Mouse (Mus musculus): ENCODE data around the gene Polrmt. TPM values are rescaled to one million over a fixed set of nuclear protein-coding genes. Genes with fewer than 3 reads are reported as not detected.

Gene Polrmt
- polyA plus RNA-seq, 1 experiment from 2014 or later, result 40.1 TPM

DNA sequence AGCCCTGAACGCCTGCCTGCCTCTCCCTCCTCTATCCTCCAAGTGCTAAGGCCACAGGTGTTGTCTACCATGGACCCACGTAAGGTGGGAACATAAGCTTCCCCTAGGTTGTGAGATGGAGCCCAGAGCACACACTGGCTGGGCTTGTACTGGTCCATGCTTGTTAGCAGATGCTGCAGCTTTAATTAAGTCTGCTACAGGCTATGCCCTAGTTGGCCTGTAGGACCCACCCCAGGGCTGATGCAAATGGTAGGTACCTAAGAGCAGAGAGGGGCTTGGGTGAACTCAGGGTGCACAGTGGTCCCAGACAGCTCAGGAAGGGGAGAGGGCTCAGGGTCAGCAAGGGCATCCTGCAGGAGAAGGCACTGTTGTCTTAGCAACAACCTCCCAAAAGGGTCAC lies 43.2 kb upstream of the Polrmt start:
- H3K36me3 ChIP-seq (ENCODE audit: control insufficient read depth, insufficient read depth, low read length), result no peaks in the 10 kb centered on the region
- no peaks in the 10 kb centered on the region for H3K9me3 ChIP-seq (ENCODE audit: control insufficient read depth, low read length)
- ATAC-seq (replicated peaks; ENCODE audit: low FRiP score, low TSS enrichment, low read depth) (no peak), DNase-seq (ENCODE audit: low spot score) (no peak)
- H3K4me1 ChIP-seq (replicated peaks; ENCODE audit: control insufficient read depth, insufficient read depth, low read length), result peaks cover 7% of the 10 kb centered on the region
- 65% methylated on average over 2 of the region's 2 CpGs for WGBS
- no peak overlapping the region for H3K27ac ChIP-seq (ENCODE audit: low read depth)
- H3K9ac ChIP-seq (ENCODE audit: low read length), result no peak overlapping the region
- H3K27me3 ChIP-seq (replicated peaks; ENCODE audit: control insufficient read depth, insufficient read depth, low read length), result no peaks in the 10 kb centered on the region
- H3K4me2 ChIP-seq (ENCODE audit: low read length), result no peak overlapping the region
- H3K4me3 ChIP-seq (ENCODE audit: low read depth, low read length), result no peak overlapping the region

DNA sequence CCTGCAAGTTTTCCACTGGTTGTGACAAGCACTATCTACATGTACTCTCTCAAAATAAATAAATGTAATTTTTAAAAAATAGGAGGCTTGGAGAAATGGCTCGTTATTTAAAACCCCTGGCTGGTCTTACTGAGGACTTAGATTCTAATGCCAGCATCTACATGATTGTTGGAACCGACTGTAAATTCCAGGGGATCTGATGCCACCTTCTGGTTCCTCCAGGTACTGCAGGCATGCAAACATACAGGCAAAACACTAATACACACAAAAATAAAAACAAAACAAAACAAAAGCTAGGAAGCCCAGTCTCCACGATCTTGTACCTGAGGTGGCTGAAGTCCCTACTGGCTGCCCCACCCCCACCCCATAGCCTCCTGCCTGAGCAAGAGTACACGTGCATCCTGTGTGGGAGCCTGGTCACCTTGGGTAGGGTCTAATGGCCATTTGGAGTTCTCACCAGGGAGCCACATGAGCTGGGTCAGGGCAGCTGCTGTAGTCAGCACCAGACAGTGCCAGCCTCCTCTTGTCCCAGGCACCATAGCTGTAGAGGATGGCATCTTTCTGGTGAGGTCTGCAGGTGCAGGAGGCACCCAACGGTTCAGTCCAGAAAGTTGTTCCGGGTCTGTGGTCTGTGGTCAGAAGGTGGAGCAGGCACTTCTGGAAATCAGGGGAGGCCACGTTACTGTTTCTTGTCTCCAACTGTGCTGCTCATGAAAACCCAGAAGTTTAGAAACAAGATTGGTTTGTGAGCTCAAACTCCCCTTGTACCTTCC lies 42.2 kb upstream of the Polrmt start:
- no peaks in the 10 kb centered on the region for H3K4me1 ChIP-seq (replicated peaks; ENCODE audit: control insufficient read depth, insufficient read depth, low read length)
- ATAC-seq (replicated peaks; ENCODE audit: low FRiP score, low TSS enrichment, low read depth) (0 out of 2 replicates have a peak, but pooled peaks have one; percentile 29), DNase-seq (ENCODE audit: low spot score) (peak; percentile 93)
- 36% methylated on average over 7 of the region's 7 CpGs for WGBS
- no peaks in the 10 kb centered on the region for H3K27me3 ChIP-seq (replicated peaks; ENCODE audit: control insufficient read depth, insufficient read depth, low read length)
- H3K27ac ChIP-seq (ENCODE audit: low read depth), result no peak overlapping the region
- no peak overlapping the region for H3K9ac ChIP-seq (ENCODE audit: low read length)
- no peak overlapping the region for H3K4me3 ChIP-seq (ENCODE audit: low read depth, low read length)
- no peak overlapping the region for H3K4me2 ChIP-seq (ENCODE audit: low read length)
- no peaks in the 10 kb centered on the region for H3K36me3 ChIP-seq (ENCODE audit: control insufficient read depth, insufficient read depth, low read length)
- no peaks in the 10 kb centered on the region for H3K9me3 ChIP-seq (ENCODE audit: control insufficient read depth, low read length)

DNA sequence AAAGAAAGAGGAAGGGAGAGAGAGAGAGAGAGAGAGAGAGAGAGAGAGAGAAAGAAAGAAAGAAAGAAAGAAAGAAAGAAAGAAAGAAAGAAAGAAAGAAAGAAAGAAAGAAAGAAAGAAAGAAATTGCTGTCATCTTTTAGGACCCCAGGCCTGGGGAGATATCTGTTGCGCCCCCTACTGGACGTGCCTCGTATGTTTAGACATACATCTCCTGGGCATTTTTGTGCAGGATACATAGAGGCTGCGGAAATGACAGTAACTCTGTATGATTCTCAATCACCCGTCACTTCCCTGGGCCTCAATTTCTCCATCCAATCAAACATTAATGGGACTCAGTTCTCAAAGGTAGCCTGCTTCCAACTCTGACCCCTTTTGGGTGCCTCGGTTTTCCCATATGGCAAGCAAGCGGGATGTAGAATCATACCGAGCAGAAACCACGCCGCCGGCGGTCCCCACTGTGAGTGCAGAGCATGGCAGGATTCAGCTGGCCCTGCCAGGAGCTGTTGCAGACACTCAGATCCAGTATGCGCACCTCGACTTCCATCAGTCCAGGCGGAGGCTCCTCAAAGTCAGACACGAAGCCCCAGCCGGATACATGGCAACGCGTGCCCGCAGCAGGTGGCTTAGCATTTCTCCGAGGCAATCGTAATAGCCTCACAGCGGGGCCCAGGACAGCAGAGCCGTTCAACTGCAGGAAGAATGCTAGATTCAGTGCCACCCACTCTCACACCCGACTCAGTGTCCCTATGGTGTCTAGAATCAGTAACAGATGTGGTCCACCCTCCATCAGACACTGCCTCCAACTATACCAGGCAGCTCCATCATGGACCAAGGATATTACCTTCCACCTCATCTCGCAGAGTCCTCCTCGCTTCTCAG lies 37.8 kb upstream of the Polrmt start:
- peak; percentile 77 for DNase-seq (ENCODE audit: low spot score)
- no peak for ATAC-seq (replicated peaks; ENCODE audit: low FRiP score, low TSS enrichment, low read depth)

DNA sequence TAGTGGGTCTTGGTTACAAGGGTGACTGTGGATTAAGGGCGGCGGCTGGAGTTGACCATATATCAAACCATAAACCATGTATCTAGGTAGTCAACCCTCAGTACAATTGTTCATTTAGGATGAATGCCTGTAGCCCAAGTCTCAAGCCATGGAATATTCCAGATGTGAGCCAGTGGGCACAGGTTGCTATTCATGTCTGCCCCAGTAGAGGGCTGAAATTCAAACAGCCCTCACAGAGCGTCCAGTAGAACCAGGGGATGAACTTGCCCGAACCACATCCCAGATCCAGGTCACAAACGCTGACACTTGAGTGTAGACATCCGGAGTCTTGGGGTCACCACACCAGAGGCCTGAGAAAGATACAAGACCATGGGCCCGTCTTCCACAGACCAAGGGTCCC lies 36.7 kb upstream of the Polrmt start:
- ATAC-seq (replicated peaks; ENCODE audit: low FRiP score, low TSS enrichment, low read depth), result no peak
- no peaks in the 10 kb centered on the region for H3K27me3 ChIP-seq (replicated peaks; ENCODE audit: control insufficient read depth, insufficient read depth, low read length)
- WGBS, result 63% methylated on average over 7 of the region's 7 CpGs
- H3K9ac ChIP-seq (ENCODE audit: low read length), result no peak overlapping the region
- no peak for DNase-seq (ENCODE audit: low spot score)
- H3K36me3 ChIP-seq (ENCODE audit: control insufficient read depth, insufficient read depth, low read length), result no peaks in the 10 kb centered on the region
- H3K4me2 ChIP-seq (ENCODE audit: low read length), result no peak overlapping the region
- H3K4me3 ChIP-seq (ENCODE audit: low read depth, low read length), result no peak overlapping the region
- no peaks in the 10 kb centered on the region for H3K9me3 ChIP-seq (ENCODE audit: control insufficient read depth, low read length)
- H3K27ac ChIP-seq (ENCODE audit: low read depth), result no peak overlapping the region
- peaks cover 11% of the 10 kb centered on the region for H3K4me1 ChIP-seq (replicated peaks; ENCODE audit: control insufficient read depth, insufficient read depth, low read length)

More for the DNA sequence above, 37.8 kb upstream of the Polrmt start:
- H3K9me3 ChIP-seq (ENCODE audit: control insufficient read depth, low read length), result no peaks in the 10 kb centered on the region
- H3K9ac ChIP-seq (ENCODE audit: low read length), result no peak overlapping the region
- H3K27ac ChIP-seq (ENCODE audit: low read depth), result no peak overlapping the region
- H3K36me3 ChIP-seq (ENCODE audit: control insufficient read depth, insufficient read depth, low read length), result no peaks in the 10 kb centered on the region
- peaks cover 5% of the 10 kb centered on the region for H3K4me1 ChIP-seq (replicated peaks; ENCODE audit: control insufficient read depth, insufficient read depth, low read length)
- H3K27me3 ChIP-seq (replicated peaks; ENCODE audit: control insufficient read depth, insufficient read depth, low read length), result no peaks in the 10 kb centered on the region
- 43% methylated on average over 27 of the region's 27 CpGs for WGBS
- no peak overlapping the region for H3K4me2 ChIP-seq (ENCODE audit: low read length)
- H3K4me3 ChIP-seq (ENCODE audit: low read depth, low read length), result no peak overlapping the region

DNA sequence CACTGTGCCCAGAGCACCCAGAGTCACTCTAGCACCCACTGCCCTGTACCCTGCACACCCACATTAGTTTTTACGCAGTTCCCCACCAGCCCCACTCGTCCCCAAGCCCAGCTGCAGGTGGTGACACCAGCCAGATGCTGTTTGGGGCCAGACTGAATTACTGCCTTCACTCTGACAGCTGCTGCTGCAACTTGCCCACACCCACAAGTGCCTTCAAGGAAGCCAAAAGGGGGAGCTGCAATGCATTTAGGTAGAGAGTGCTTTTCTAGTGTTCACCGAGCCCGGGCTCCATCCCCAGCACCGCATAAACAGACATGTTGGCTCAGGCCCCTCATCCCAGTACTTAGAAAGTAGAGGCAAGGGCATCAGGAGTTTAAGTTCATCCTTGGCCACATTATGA lies 35.6 kb upstream of the Polrmt start:
- Histone ChIP-seq H3K4me1 (replicated peaks; ENCODE audit: control insufficient read depth, insufficient read depth, low read length) (peaks cover 18% of the 10 kb centered on the region), H3K36me3 (ENCODE audit: control insufficient read depth, insufficient read depth, low read length) (no peaks in the 10 kb centered on the region), H3K9ac (ENCODE audit: low read length) (no peak overlapping the region), H3K4me2 (ENCODE audit: low read length) (no peak overlapping the region), H3K4me3 (ENCODE audit: low read depth, low read length) (no peak overlapping the region), H3K27ac (ENCODE audit: low read depth) (no peak overlapping the region), H3K27me3 (replicated peaks; ENCODE audit: control insufficient read depth, insufficient read depth, low read length) (no peaks in the 10 kb centered on the region), H3K9me3 (ENCODE audit: control insufficient read depth, low read length) (no peaks in the 10 kb centered on the region)
- ATAC-seq (replicated peaks; ENCODE audit: low FRiP score, low TSS enrichment, low read depth) (no peak), DNase-seq (ENCODE audit: low spot score) (no peak)
- WGBS, result 60% methylated on average over 5 of the region's 5 CpGs

DNA sequence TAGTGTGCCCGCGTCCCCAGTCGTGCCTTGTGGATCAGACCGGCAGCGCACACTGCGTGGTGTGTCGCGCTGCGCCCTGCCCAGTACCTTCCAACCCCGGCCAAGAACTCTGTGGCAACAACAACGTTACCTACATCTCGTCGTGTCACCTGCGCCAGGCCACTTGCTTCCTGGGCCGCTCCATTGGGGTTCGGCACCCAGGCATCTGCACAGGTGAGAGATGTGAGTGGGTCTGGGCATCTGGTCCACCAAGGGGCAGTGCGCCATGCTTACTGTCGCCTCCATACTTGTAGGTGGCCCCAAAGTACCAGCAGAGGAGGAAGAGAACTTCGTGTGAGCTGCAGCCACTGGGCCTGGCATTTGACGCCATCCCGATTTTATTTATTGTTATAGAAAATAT lies 34.8 kb upstream of the Polrmt start:
- peaks cover 18% of the 10 kb centered on the region for H3K4me1 ChIP-seq (replicated peaks; ENCODE audit: control insufficient read depth, insufficient read depth, low read length)
- no peak for DNase-seq (ENCODE audit: low spot score)
- no peak overlapping the region for H3K27ac ChIP-seq (ENCODE audit: low read depth)
- H3K36me3 ChIP-seq (ENCODE audit: control insufficient read depth, insufficient read depth, low read length), result no peaks in the 10 kb centered on the region
- no peaks in the 10 kb centered on the region for H3K9me3 ChIP-seq (ENCODE audit: control insufficient read depth, low read length)
- 31% methylated on average over 21 of the region's 21 CpGs for WGBS
- H3K9ac ChIP-seq (ENCODE audit: low read length), result no peak overlapping the region
- ATAC-seq (replicated peaks; ENCODE audit: low FRiP score, low TSS enrichment, low read depth), result no peak
- peak overlapping the region; percentile 73 for H3K4me2 ChIP-seq (ENCODE audit: low read length)
- H3K27me3 ChIP-seq (replicated peaks; ENCODE audit: control insufficient read depth, insufficient read depth, low read length), result no peaks in the 10 kb centered on the region
- peak overlapping the region; percentile 40; the same call in 1 of the 2 replicates for H3K4me3 ChIP-seq (ENCODE audit: low read depth, low read length)

DNA sequence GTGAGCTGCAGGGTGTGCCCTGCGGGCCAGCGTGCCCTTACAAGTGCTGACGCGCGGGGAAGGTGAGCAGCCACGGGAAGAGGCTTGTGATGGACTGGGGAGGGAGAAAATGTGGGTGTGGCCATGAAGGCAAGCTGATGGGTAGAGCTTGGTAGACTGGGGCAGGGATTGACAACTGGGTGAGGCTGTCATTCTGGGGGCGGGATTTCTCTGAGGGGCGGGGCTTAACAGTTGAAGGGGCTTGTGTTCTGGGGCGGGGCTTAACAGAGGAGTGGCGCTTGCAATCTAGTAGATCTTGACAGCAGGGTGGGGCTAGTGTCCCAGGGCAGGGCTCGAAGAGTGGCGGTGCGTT lies 34.3 kb upstream of the Polrmt start:
- WGBS, result 0% methylated on average over 13 of the region's 13 CpGs
- peak overlapping the region; percentile 40 for H3K4me3 ChIP-seq (ENCODE audit: low read depth, low read length)
- no peak overlapping the region for H3K9ac ChIP-seq (ENCODE audit: low read length)
- H3K4me2 ChIP-seq (ENCODE audit: low read length), result peak overlapping the region; percentile 73
- H3K4me1 ChIP-seq (replicated peaks; ENCODE audit: control insufficient read depth, insufficient read depth, low read length), result peaks cover 18% of the 10 kb centered on the region
- no peaks in the 10 kb centered on the region for H3K27me3 ChIP-seq (replicated peaks; ENCODE audit: control insufficient read depth, insufficient read depth, low read length)
- ATAC-seq (replicated peaks; ENCODE audit: low FRiP score, low TSS enrichment, low read depth) (peak; percentile 12), DNase-seq (ENCODE audit: low spot score) (no peak)
- H3K9me3 ChIP-seq (ENCODE audit: control insufficient read depth, low read length), result no peaks in the 10 kb centered on the region
- H3K36me3 ChIP-seq (ENCODE audit: control insufficient read depth, insufficient read depth, low read length), result no peaks in the 10 kb centered on the region
- H3K27ac ChIP-seq (ENCODE audit: low read depth), result no peak overlapping the region

DNA sequence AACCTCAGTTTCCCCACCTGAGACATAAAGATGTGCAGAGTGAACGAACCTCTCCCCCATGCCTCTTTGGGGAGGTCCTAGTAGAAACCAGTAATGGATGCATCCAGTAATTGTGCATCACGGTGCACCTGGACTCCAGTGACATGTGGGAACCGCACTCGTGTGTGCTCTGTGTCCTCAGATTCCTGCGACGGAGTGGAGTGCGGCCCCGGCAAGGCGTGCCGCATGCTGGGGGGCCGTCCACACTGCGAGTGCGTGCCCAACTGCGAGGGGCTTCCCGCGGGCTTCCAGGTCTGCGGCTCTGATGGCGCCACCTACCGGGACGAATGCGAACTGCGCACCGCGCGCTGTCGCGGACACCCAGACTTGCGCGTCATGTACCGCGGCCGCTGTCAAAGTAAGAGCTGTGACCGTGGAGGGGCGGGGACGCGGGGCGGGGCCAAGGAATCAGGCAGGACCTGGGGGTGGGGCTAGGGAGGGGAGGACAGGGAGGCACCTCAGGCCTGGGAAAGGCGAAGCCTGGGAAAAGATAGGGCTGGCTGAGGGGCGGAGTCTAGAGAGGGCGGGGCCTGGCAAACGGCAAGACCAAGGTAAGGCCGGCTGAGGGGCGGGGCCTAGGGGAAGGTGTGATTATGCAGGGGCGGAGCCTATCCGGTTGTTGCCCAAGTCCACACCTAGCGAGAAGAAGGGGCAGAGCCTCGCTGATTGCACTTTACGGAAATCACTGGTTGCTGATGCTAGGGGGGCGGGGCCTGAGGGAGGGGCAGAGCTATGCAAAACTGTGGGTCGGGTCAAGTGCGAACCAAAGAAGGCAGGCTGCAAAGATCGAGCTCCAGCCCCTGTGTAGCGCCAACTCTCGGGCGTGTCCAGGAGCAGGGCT lies 33.6 kb upstream of the Polrmt start:
- H3K27ac ChIP-seq (ENCODE audit: low read depth), result no peak overlapping the region
- peak overlapping the region; percentile 40 for H3K4me3 ChIP-seq (ENCODE audit: low read depth, low read length)
- peaks cover 18% of the 10 kb centered on the region for H3K4me1 ChIP-seq (replicated peaks; ENCODE audit: control insufficient read depth, insufficient read depth, low read length)
- H3K4me2 ChIP-seq (ENCODE audit: low read length), result peak overlapping the region; percentile 73
- H3K27me3 ChIP-seq (replicated peaks; ENCODE audit: control insufficient read depth, insufficient read depth, low read length), result no peaks in the 10 kb centered on the region
- peak; percentile 98 for DNase-seq (ENCODE audit: low spot score)
- H3K9ac ChIP-seq (ENCODE audit: low read length), result no peak overlapping the region
- H3K36me3 ChIP-seq (ENCODE audit: control insufficient read depth, insufficient read depth, low read length), result no peaks in the 10 kb centered on the region
- H3K9me3 ChIP-seq (ENCODE audit: control insufficient read depth, low read length), result peaks cover 2% of the 10 kb centered on the region; the same call in 1 of the 2 replicates
- peak; percentile 85 for ATAC-seq (replicated peaks; ENCODE audit: low FRiP score, low TSS enrichment, low read depth)
- 3% methylated on average over 55 of the region's 55 CpGs for WGBS

Data from intestine, embryonic 14.5 days (tissue).